Mouse (Mus musculus) small intestine, adult 2 months (tissue): ENCODE data around the gene Drd4.

Experiments used
- CTCF ChIP-seq: fragments of 200-500 bp; IDR thresholded peaks from 2 replicates; pipeline ENCODE4 v1.5.1; 2012; ENCODE audit warnings: low read depth, mild to moderate bottlenecking, control low read depth, inconsistent platforms, low read length, moderate library complexity, mixed read lengths; ENCODE audit not compliant: insufficient replicate concordance, insufficient read length; ENCODE audit errors: extremely low read depth
- POLR2A ChIP-seq: fragments of 200-500 bp; IDR thresholded peaks from 2 replicates; pipeline ENCODE4 v1.6.1; 2012; ENCODE audit warnings: low read depth, mild to moderate bottlenecking, control low read depth, inconsistent platforms, low read length, moderate library complexity

DNA sequence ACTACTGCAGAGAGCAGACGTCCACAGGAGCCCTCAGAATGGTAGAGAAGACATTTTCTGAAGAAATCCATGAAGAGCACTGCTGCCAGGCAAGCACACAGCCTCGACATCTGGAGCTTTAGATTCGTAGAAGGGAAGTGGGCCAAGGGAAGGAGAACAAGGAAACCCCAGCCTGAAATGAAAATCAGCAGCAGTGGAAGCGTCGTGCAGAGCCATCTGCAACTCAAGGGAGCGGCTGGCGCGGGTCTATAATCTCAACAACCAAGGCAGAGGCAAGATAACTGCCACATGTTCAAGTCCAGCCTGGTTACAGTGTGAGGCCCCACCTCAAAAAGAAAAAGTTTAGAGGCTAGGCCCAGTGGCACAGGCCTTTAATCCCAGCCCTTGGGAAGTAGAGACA, 23.3 kb downstream of the Drd4 start:
- no peak for TF ChIP-seq CTCF
- no peak for TF ChIP-seq POLR2A
